Comparison of ENCODE assay signal across 24 mouse cellular contexts in genomic region chr2:85066937-85067336, GRCm38 (mm10). TPM values are rescaled to one million over a fixed set of nuclear protein-coding genes. Genes with fewer than 3 reads are reported as not detected.
DNase-seq lines count a peak whose midpoint lies in the region; ATAC-seq and TF ChIP-seq lines count a peak whose summit lies in the region.
"Had no signal": no experiment of that assay in that cellular context is flagged by ENCODE, and none has a peak within 500 bp of the region (broad histone marks: within the 10 kb centered on the region; RNA-seq: fewer than 3 reads in every experiment).

No protein-coding gene starts in this region.

- no peak for TF ChIP-seq CTCF in kidney, adult 2 months (conservative IDR thresholded peaks at IDR 0.05; ENCODE audit: insufficient read depth, insufficient read length, low read depth, low read length)

- no peak overlapping the region for H3K9ac ChIP-seq in kidney, embryonic 16.5 days (replicated peaks; ENCODE audit: low read length)
- no peak overlapping the region for H3K9ac ChIP-seq in neural tube, embryonic 11.5 days (ENCODE audit: low read length)
- no peak overlapping the region for H3K9ac ChIP-seq in neural tube, embryonic 15.5 days (replicated peaks)
- H3K9ac ChIP-seq: embryonic facial prominence, embryonic 12.5 days; embryonic facial prominence, embryonic 15.5 days; forebrain, postnatal 0 days; hindbrain, embryonic 12.5 days had no signal

- no peaks in the 10 kb centered on the region for H3K9me3 ChIP-seq in kidney, embryonic 16.5 days (ENCODE audit: low read length)
- no peaks in the 10 kb centered on the region for H3K9me3 ChIP-seq in neural tube, embryonic 11.5 days (ENCODE audit: control insufficient read depth, low read length)
- H3K9me3 ChIP-seq in neural tube, embryonic 15.5 days (replicated peaks): no peaks in the 10 kb centered on the region
- H3K9me3 ChIP-seq: embryonic facial prominence, embryonic 12.5 days; embryonic facial prominence, embryonic 15.5 days; hindbrain, embryonic 12.5 days had no signal

- no peaks in the 10 kb centered on the region for H3K27me3 ChIP-seq in kidney, adult 2 months (replicated peaks; ENCODE audit: control insufficient read depth, insufficient read depth, low read length)
- H3K27me3 ChIP-seq in kidney, embryonic 16.5 days (ENCODE audit: insufficient read depth, low read length): no peaks in the 10 kb centered on the region
- H3K27me3 ChIP-seq in neural tube, embryonic 11.5 days (ENCODE audit: control insufficient read depth, insufficient read depth, low read length): no peaks in the 10 kb centered on the region
- no peaks in the 10 kb centered on the region for H3K27me3 ChIP-seq in neural tube, embryonic 15.5 days (replicated peaks)
- H3K27me3 ChIP-seq: embryonic facial prominence, embryonic 12.5 days; embryonic facial prominence, embryonic 15.5 days; hindbrain, embryonic 12.5 days had no signal

- DNase-seq in kidney, adult 2 months: peak; percentile 88
- no peak for DNase-seq in kidney, adult 18-20 months
- peak; percentile 60 to 62 for DNase-seq in kidney, postnatal 36 days
- DNase-seq in neural tube, embryonic 11.5 days (ENCODE audit: low spot score): peak; percentile 0
- no peak for DNase-seq in thymus, postnatal 0 days (ENCODE audit: low spot score)
- DNase-seq: adrenal gland, adult 2 months; adrenal gland, postnatal 14 days; cerebellum, adult 11 months; cerebellum, adult 2 months; cerebellum, adult 9-11 months; cerebellum, postnatal 25 days; forebrain, postnatal 0 days; gastrocnemius, postnatal 14 days; heart, adult 11 months had no signal

- no peak overlapping the region for H3K4me3 ChIP-seq in kidney, adult 2 months (ENCODE audit: insufficient read depth, low read depth, low read length)
- H3K4me3 ChIP-seq in kidney, embryonic 16.5 days (ENCODE audit: low read length): no peak overlapping the region
- no peak overlapping the region for H3K4me3 ChIP-seq in neural tube, embryonic 11.5 days (ENCODE audit: low read depth, low read length)
- no peak overlapping the region for H3K4me3 ChIP-seq in neural tube, embryonic 15.5 days (replicated peaks)
- H3K4me3 ChIP-seq: embryonic facial prominence, embryonic 12.5 days; embryonic facial prominence, embryonic 15.5 days; gastrocnemius, adult 2 months; hindbrain, embryonic 12.5 days had no signal

- TF ChIP-seq POLR2A in kidney, adult 2 months (IDR thresholded peaks at IDR 0.05; ENCODE audit: low read depth, low read length): no peak

- no peak overlapping the region; the same call in 1 of the 2 replicates for H3K27ac ChIP-seq in kidney, adult 2 months (ENCODE audit: insufficient read depth, low read depth, low read length)
- H3K27ac ChIP-seq in kidney, embryonic 16.5 days (ENCODE audit: low read length): no peak overlapping the region
- no peak overlapping the region for H3K27ac ChIP-seq in neural tube, embryonic 11.5 days (ENCODE audit: low read depth, low read length)
- no peak overlapping the region for H3K27ac ChIP-seq in neural tube, embryonic 15.5 days (replicated peaks)
- H3K27ac ChIP-seq: embryonic facial prominence, embryonic 12.5 days; hindbrain, embryonic 12.5 days had no signal

- no peak overlapping the region for H3K4me2 ChIP-seq in kidney, embryonic 16.5 days (replicated peaks; ENCODE audit: low read depth, low read length)
- H3K4me2 ChIP-seq in neural tube, embryonic 11.5 days (ENCODE audit: low read depth): no peak overlapping the region
- no peak overlapping the region for H3K4me2 ChIP-seq in neural tube, embryonic 15.5 days
- H3K4me2 ChIP-seq: embryonic facial prominence, embryonic 12.5 days; embryonic facial prominence, embryonic 15.5 days; heart, embryonic 11.5 days; hindbrain, embryonic 12.5 days had no signal

- no peaks in the 10 kb centered on the region for H3K36me3 ChIP-seq in kidney, adult 2 months (ENCODE audit: control insufficient read depth, insufficient read depth, low read length)
- H3K36me3 ChIP-seq in kidney, embryonic 16.5 days (ENCODE audit: insufficient read depth, low read length): peaks cover 31% of the 10 kb centered on the region
- peaks cover 5% of the 10 kb centered on the region for H3K36me3 ChIP-seq in neural tube, embryonic 11.5 days (ENCODE audit: control insufficient read depth, insufficient read depth, low read length)
- peaks cover 57% of the 10 kb centered on the region for H3K36me3 ChIP-seq in neural tube, embryonic 15.5 days

- peaks cover 40% of the 10 kb centered on the region for H3K4me1 ChIP-seq in kidney, adult 2 months (ENCODE audit: control insufficient read depth, insufficient read depth, low read length)
- H3K4me1 ChIP-seq in kidney, embryonic 16.5 days (ENCODE audit: insufficient read depth, low read length): no peaks in the 10 kb centered on the region
- no peaks in the 10 kb centered on the region for H3K4me1 ChIP-seq in neural tube, embryonic 11.5 days (ENCODE audit: control insufficient read depth, insufficient read depth, low read length)
- H3K4me1 ChIP-seq in neural tube, embryonic 15.5 days: no peaks in the 10 kb centered on the region
- H3K4me1 ChIP-seq: embryonic facial prominence, embryonic 12.5 days; hindbrain, embryonic 12.5 days had no signal

- WGBS in kidney, adult 2 months: 70% methylated on average over 5 of the region's 5 CpGs
- 93% methylated on average over 5 of the region's 5 CpGs for WGBS in kidney, embryonic 16.5 days
- WGBS in neural tube, embryonic 11.5 days: 92% methylated on average over 5 of the region's 5 CpGs
- 95% methylated on average over 5 of the region's 5 CpGs for WGBS in neural tube, embryonic 15.5 days

- ATAC-seq in kidney, embryonic 16.5 days (ENCODE audit: low FRiP score, low TSS enrichment): no peak
- ATAC-seq in neural tube, embryonic 11.5 days (ENCODE audit: insufficient read depth, low FRiP score, low TSS enrichment): no peak
- no peak for ATAC-seq in neural tube, embryonic 15.5 days (ENCODE audit: low FRiP score)
- ATAC-seq: CD4-positive, CD25-positive, alpha-beta regulatory T cell, adult 4 months; forebrain, embryonic 14.5 days; forebrain, postnatal 0 days had no signal

RNA-seq across cellular contexts. Expression of gene Tnks1bp1, which starts 19.1 kb away (rescaled TPM):
- 46.9 and 47.0 TPM in 2 replicates for polyA plus RNA-seq in kidney, adult 2 months (2012; rRNA removed)
- 34.2 and 40.6 TPM in 2 replicates for polyA plus RNA-seq in kidney, embryonic 16.5 days (2015; fragmentation: Nextera tagmentation; extraction: Ambion mirVana)
- 5.8 and 7.9 TPM in 2 replicates for polyA plus RNA-seq in neural tube, embryonic 11.5 days (2014; fragmentation: Nextera tagmentation; extraction: Ambion mirVana)
- 19.7 and 24.3 TPM in 2 replicates for polyA plus RNA-seq in neural tube, embryonic 15.5 days (2015; fragmentation: Nextera tagmentation; extraction: Ambion mirVana)
- polyA plus RNA-seq in thymus, postnatal 0 days (2015; fragmentation: Nextera tagmentation; extraction: Ambion mirVana): 8.1 and 8.5 TPM in 2 replicates

RNA-seq across cellular contexts. Expression of gene P2rx3, which starts 29.7 kb away (rescaled TPM):
- polyA plus RNA-seq in kidney, adult 2 months (2012; rRNA removed): 0.80 and 0.90 TPM in 2 replicates
- polyA plus RNA-seq in kidney, embryonic 16.5 days (2015; fragmentation: Nextera tagmentation; extraction: Ambion mirVana): 0.56 and 1.3 TPM in 2 replicates
- polyA plus RNA-seq in neural tube, embryonic 11.5 days (2014; fragmentation: Nextera tagmentation; extraction: Ambion mirVana): 10.9 and 15.7 TPM in 2 replicates
- polyA plus RNA-seq in neural tube, embryonic 15.5 days (2015; fragmentation: Nextera tagmentation; extraction: Ambion mirVana): 19.5 and 21.6 TPM in 2 replicates
- polyA plus RNA-seq in thymus, postnatal 0 days (2015; fragmentation: Nextera tagmentation; extraction: Ambion mirVana): 0.30 and 0.31 TPM in 2 replicates
- polyA plus RNA-seq: heart, embryonic 14.5 days had no signal

RNA-seq across cellular contexts. Expression of gene Ssrp1, which starts 29.9 kb away (rescaled TPM):
- 70.2 and 78.9 TPM in 2 replicates for polyA plus RNA-seq in kidney, adult 2 months (2012; rRNA removed)
- polyA plus RNA-seq in kidney, embryonic 16.5 days (2015; fragmentation: Nextera tagmentation; extraction: Ambion mirVana): 316 and 329 TPM in 2 replicates
- 346 and 359 TPM in 2 replicates for polyA plus RNA-seq in neural tube, embryonic 11.5 days (2014; fragmentation: Nextera tagmentation; extraction: Ambion mirVana)
- polyA plus RNA-seq in neural tube, embryonic 15.5 days (2015; fragmentation: Nextera tagmentation; extraction: Ambion mirVana): 146 and 191 TPM in 2 replicates
- polyA plus RNA-seq in thymus, postnatal 0 days (2015; fragmentation: Nextera tagmentation; extraction: Ambion mirVana): 221 and 245 TPM in 2 replicates

Comparison
In these comparisons a context has a peak if more than half of its experiments do, and no peak if none do; other contexts are left out.
1. DNase-seq: peak in kidney, adult 2 months (single experiment), kidney, postnatal 36 days (2 of 2) and neural tube, embryonic 11.5 days (single experiment); none in kidney, adult 18-20 months (single experiment) and thymus, postnatal 0 days (single experiment).